Mouse (Mus musculus) heart, embryonic 15.5 days (tissue): ENCODE results near the gene Bbs9. TPM values are rescaled to one million over a fixed set of nuclear protein-coding genes. Genes with fewer than 3 reads are reported as not detected.

Source experiments
- ATAC-seq: fragments of 200-750 bp; cut with Nextera tagmentation; replicated peaks from 2 replicates; pipeline ENCODE4 v1.8.0; 2017; ENCODE audit warnings: low read depth, moderate TSS enrichment; ENCODE audit not compliant: insufficient number of reproducible peaks, insufficient read depth, low FRiP score
- H3K27ac ChIP-seq: fragments of 300-500 bp; sonication (generic); 2 replicates; pipeline ENCODE4 v1.5.1; 2015; ENCODE audit warnings: mild to moderate bottlenecking, inconsistent platforms
- H3K27me3 ChIP-seq: fragments of 300-500 bp; sonication (generic); 2 replicates; pipeline ENCODE4 v1.6.1; 2015; ENCODE audit warnings: inconsistent platforms
- H3K36me3 ChIP-seq: fragments of 300-500 bp; sonication (generic); 2 replicates; pipeline ENCODE4 v1.6.1; 2015; ENCODE audit warnings: mild to moderate bottlenecking, inconsistent platforms
- H3K4me1 ChIP-seq: fragments of 300-500 bp; sonication (generic); replicated peaks from 2 replicates; pipeline ENCODE4 v1.6.1; 2015; ENCODE audit warnings: inconsistent platforms
- H3K4me2 ChIP-seq: fragments of 300-500 bp; sonication (generic); 2 replicates; pipeline ENCODE4 v1.6.1; 2015; ENCODE audit warnings: inconsistent platforms, mild to moderate bottlenecking, moderate library complexity
- H3K4me3 ChIP-seq: fragments of 300-500 bp; sonication (generic); 2 replicates; pipeline ENCODE4 v1.5.1; 2015; ENCODE audit warnings: mild to moderate bottlenecking, inconsistent platforms
- H3K9ac ChIP-seq: fragments of 300-500 bp; sonication (generic); 2 replicates; pipeline ENCODE4 v1.6.1; 2015; ENCODE audit warnings: mild to moderate bottlenecking, inconsistent platforms
- H3K9me3 ChIP-seq: fragments of 300-500 bp; sonication (generic); replicated peaks from 2 replicates; pipeline ENCODE4 v1.6.1; 2016; ENCODE audit warnings: inconsistent platforms
- WGBS: fragments of 180-500 bp; shearing (Covaris S2); methylation state at CpG from one replicate; pipeline ENCODE4 v1.1.7; 2015; ENCODE audit warnings: mixed read lengths; 5-methylcytosine and 5-hydroxymethylcytosine counted together
- polyA plus RNA-seq: library from polyadenylated mRNA; unstranded; fragments of >200 nt; fragmentation: Nextera tagmentation; extraction: Ambion mirVana; gene quantifications from 2 replicates; pipeline ENCODE4 v1.2.1, GENCODE M21; 2015

Bbs9 gene
- 7.6 and 9.2 TPM in 2 replicates for polyA plus RNA-seq

DNA sequence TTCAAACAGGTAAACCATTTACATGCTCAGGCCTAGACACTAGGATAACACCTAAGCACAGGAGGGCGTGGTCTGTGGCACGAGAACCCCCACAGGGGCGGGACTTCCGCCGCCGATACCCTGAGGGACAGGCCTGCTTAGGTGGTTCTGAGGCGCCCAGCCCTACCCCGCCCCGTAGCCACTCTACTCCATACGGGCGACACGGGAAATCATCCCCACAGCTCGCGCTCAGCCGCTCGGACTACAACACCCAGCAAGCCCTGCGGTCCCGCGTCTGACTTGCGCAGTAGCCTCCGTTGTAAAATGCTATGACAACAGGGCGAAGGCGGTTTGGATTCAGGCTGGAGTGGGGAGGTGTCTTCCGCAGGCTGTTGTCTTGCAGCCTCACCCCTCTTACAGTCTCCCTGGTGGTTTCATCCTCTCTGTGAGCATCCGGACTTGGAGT, at the start of gene Bbs9:
TSS of gene Bbs9 (plus strand) at position 292 of the 445 bp plus-strand sequence.
- peaks cover 3% of the 10 kb centered on the region for H3K4me1 ChIP-seq

DNA sequence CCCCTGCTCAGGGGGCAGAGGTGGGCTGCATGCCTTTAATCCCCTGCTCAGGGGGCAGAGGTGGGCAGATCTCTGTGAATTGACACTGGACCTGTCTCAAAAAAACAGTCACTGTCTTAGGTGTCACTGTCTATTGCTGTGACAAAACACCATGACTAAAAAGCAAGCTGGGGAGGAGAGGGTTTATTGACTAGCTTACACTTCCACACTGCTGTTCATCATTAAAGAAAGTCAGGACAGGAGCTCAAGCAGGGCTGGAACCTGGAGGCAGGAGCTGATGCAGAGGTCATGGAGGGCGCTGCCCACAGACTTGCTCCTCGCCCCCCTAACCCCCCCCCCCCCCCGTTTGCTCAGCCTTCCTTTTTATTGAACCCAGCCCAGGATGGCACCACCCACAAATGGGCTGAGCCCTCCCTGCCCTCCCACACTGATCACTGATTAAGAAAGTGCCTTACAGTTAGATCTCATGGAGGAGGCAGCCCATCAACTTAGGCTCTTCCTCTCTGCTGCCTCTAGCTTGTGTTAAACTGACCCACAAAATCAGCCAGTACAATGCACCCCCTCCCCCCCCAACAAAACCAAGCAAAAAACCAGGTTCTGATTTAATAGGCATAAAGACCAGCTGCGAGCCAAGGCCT, 47.4 kb upstream of the Bbs9 start:
- Histone ChIP-seq H3K36me3 (no peaks in the 10 kb centered on the region), H3K27me3 (no peaks in the 10 kb centered on the region), H3K4me3 (no peak overlapping the region), H3K4me2 (no peak overlapping the region), H3K4me1 (peaks cover 23% of the 10 kb centered on the region), H3K27ac (no peak overlapping the region), H3K9ac (no peak overlapping the region), H3K9me3 (no peaks in the 10 kb centered on the region)
- 60% methylated on average over 3 of the region's 4 CpGs for WGBS
- no peak for ATAC-seq

More for the DNA sequence above, at the start of gene Bbs9:
- Histone ChIP-seq H3K4me2 (peak within 1 kb of the TSS; percentile 93), H3K9me3 (no peaks in the 10 kb centered on the region), H3K36me3 (no peaks in the 10 kb centered on the region), H3K27me3 (no peaks in the 10 kb centered on the region), H3K27ac (peak within 1 kb of the TSS; percentile 35), H3K4me3 (peak within 1 kb of the TSS; percentile 63), H3K9ac (peak within 1 kb of the TSS; percentile 52)
- ATAC-seq, result peak; percentile 99
- WGBS, result 0% methylated on average over 25 of the region's 25 CpGs

DNA sequence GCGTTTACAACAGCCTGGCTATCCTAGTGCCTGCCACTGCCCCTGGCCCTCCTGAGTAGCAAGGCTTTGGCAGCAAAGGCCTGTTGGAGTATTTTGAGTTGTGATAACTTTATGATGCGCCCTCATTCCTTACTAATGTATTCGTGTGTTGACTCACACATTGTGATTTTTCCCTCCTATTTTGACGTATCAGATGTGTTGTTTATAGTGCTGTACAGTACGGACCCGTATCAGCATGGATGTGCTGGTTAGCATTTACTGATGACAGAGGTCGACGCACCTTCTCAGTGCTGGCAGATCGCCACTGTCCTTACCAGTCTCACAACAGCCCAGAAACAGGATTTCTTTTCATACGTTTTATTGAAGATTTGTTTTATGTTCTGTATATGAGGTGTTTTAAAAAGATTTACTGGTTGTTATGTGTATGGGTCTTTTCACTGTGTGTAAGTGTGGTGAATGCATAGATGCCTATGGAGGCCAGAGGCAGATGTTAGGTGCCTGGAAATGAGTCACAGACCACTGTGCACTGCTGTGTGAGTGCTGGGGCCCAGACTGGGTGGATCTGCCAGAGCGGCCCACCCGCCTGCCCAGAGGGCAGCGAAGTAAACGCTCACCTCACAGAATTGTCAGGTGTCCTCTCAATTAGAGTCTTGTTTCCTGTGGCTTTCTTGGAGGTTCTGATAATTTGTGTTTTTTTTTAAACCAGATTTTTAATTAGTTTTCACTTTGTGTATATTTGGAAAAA, 46.7 kb upstream of the Bbs9 start:
- no peaks in the 10 kb centered on the region for H3K27me3 ChIP-seq
- ATAC-seq, result no peak
- no peaks in the 10 kb centered on the region for H3K36me3 ChIP-seq
- H3K9me3 ChIP-seq, result no peaks in the 10 kb centered on the region
- no peak overlapping the region for H3K4me2 ChIP-seq
- no peak overlapping the region for H3K4me3 ChIP-seq
- no peak overlapping the region for H3K9ac ChIP-seq
- WGBS, result 73% methylated on average over 14 of the region's 14 CpGs
- H3K27ac ChIP-seq, result no peak overlapping the region
- H3K4me1 ChIP-seq, result peaks cover 18% of the 10 kb centered on the region

DNA sequence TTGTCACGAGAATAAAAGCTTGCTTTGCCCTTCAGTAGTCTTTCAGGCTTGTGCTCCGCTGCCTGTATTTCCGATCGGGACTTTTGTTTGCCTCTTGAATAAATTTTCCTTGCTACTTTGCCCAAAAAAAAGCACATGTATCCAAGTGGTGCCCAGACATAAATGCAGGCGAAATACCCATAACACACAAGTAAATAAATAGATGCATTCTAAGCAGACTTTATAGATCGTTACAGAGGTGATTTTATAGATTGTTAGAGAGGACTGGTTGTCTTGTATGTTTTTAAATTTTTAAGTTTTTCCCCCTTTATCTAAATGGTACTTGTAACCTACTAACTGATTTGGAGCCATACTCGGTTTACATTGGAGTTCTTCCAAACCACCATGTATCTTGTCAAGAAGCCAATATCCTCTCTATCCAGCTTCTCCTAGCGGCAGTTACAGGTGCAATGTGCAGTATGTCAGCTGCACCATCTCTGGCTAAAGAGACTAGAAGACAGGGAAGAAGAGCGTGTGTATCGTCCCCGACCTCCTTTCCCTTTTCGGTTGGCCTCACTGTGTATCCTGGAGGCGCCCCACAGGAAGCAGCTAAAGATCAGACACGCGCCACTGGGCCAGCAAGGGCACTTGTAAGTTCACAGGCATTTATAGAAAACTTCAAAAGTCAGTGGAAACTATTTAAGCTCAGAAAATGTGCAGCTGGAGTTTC, 45.8 kb upstream of the Bbs9 start:
- H3K27ac ChIP-seq, result no peak overlapping the region
- no peak overlapping the region for H3K9ac ChIP-seq
- no peaks in the 10 kb centered on the region for H3K27me3 ChIP-seq
- peaks cover 12% of the 10 kb centered on the region for H3K4me1 ChIP-seq
- 48% methylated on average over 15 of the region's 15 CpGs for WGBS
- H3K4me2 ChIP-seq, result peak overlapping the region; percentile 33
- no peaks in the 10 kb centered on the region for H3K36me3 ChIP-seq
- H3K9me3 ChIP-seq, result no peaks in the 10 kb centered on the region
- H3K4me3 ChIP-seq, result no peak overlapping the region
- no peak for ATAC-seq

DNA sequence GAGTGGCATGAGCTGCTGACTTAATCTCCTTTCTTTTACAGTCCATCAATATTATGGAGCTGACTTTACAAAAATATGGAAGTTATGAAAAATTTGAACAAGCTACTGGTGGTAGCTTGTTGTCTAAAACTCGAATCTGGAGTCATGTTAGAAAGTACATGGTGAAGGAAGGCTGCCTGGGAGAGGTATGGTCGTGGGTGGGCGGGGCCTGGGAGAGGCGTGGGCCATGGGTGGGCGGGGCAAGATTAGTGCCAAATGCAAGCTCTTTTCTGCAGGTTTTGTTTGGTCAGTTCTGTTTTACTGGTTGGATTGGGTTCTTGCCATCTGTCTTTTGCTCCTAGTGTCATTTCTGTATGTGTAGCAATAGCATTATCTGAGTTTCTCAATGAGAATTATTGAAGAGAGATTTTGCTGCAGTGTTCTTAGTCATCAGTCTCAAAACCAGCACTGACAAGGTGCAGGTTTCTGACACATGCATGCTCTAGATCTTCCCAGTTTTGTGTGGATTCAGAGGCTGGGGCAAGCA, 45.1 kb upstream of the Bbs9 start:
- Histone ChIP-seq H3K36me3 (no peaks in the 10 kb centered on the region), H3K4me1 (peaks cover 12% of the 10 kb centered on the region), H3K27ac (no peak overlapping the region), H3K4me3 (no peak overlapping the region), H3K4me2 (peak overlapping the region; percentile 33), H3K27me3 (no peaks in the 10 kb centered on the region), H3K9ac (no peak overlapping the region), H3K9me3 (no peaks in the 10 kb centered on the region)
- ATAC-seq, result no peak
- WGBS, result 34% methylated on average over 5 of the region's 5 CpGs

DNA sequence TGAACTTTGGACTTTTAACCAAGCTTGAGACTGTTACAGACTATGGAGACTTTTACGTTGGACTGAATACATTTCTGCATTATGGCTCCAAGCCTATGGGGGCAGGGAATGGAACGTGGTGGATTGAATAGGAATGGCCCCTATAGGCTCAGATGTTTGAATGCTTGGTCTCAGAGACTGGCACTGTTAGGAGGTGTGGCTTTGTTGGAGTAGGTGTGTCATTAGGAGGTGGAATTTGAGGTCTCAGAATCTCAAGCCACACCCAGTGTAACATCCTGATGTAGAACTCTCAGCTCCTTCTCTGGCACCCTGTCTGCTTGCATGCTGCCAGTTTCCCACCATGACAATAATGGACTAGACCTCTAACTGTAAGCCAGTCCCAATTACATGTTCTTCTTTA, 42.3 kb upstream of the Bbs9 start:
- no peak for ATAC-seq

DNA sequence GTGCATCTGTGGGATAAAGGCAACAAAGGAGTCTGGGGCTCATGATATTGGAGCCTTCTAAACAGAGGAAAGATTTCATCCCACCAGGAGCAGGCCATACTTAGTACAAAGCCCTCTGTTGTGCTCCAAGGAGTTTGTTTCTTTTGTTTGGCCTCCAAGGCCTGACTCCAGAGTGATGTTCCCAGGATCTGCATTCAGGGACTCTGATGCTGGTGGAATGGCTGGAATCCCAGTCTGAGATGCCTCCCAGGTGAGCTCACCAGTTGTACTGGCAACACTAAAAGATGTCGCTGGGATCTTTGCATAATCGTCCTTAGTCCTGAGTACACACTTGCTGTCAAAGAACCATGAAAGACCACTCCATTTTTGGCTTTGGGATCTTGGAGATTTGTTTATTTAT, 41.4 kb upstream of the Bbs9 start:
- H3K4me2 ChIP-seq, result no peak overlapping the region
- no peaks in the 10 kb centered on the region for H3K36me3 ChIP-seq
- H3K9me3 ChIP-seq, result no peaks in the 10 kb centered on the region
- H3K4me3 ChIP-seq, result no peak overlapping the region
- no peak overlapping the region for H3K9ac ChIP-seq
- 65% methylated on average over 2 of the region's 2 CpGs for WGBS
- no peak overlapping the region for H3K27ac ChIP-seq
- no peaks in the 10 kb centered on the region for H3K27me3 ChIP-seq
- ATAC-seq, result no peak
- H3K4me1 ChIP-seq, result peaks cover 12% of the 10 kb centered on the region

More for the DNA sequence above, 42.3 kb upstream of the Bbs9 start:
- H3K4me2 ChIP-seq, result no peak overlapping the region
- H3K4me1 ChIP-seq, result peaks cover 12% of the 10 kb centered on the region
- H3K4me3 ChIP-seq, result no peak overlapping the region
- WGBS, result 77% methylated on average over 2 of the region's 2 CpGs
- no peaks in the 10 kb centered on the region for H3K36me3 ChIP-seq
- H3K9me3 ChIP-seq, result no peaks in the 10 kb centered on the region
- H3K9ac ChIP-seq, result no peak overlapping the region
- H3K27me3 ChIP-seq, result no peaks in the 10 kb centered on the region
- no peak overlapping the region for H3K27ac ChIP-seq

DNA sequence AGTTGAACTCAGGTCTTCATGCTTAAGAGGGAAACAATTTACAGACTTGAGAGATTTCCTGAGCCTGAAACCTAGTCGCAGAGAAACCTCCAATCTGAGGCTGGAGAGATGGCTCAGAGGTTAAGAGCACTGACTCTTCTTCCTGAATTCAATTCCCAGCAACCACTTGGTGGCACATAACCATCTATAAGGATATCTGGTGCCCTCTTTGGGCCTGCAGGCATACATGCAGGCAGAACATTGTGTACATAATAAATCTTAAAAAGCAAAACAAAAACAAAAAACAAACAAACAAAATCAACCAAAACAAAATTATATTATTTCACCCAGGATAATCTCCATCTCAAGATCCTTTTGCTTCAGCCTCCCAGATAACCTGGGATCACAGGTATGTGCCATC, 36.7 kb upstream of the Bbs9 start:
- Histone ChIP-seq H3K4me2 (no peak overlapping the region), H3K9me3 (no peaks in the 10 kb centered on the region), H3K27me3 (no peaks in the 10 kb centered on the region), H3K9ac (no peak overlapping the region), H3K36me3 (no peaks in the 10 kb centered on the region), H3K4me3 (no peak overlapping the region), H3K4me1 (no peaks in the 10 kb centered on the region), H3K27ac (no peak overlapping the region)
- no peak for ATAC-seq
- 61% methylated on average over 1 of the region's 1 CpGs for whole genome bisulfite sequencing

DNA sequence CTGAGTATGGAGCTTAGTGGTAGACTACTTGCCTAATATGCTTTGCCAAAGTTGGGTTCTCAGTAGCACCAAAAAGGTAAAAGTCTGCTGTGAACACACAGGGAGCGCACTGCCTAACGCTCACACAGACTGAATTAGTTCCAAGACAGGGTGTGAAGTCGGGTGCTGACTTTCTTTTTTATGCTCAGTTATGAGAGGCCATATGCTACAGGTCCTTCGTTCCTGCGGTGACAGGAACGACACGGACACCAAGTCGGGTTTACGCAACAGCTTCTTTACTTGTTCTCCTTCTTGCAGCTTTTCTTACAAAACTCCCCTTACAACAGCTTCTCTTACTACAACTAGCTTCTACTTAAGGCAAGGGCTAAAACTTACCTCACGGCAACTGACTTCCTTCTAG, 32.4 kb upstream of the Bbs9 start:
- WGBS, result 84% methylated on average over 10 of the region's 10 CpGs
- Histone ChIP-seq H3K4me2 (no peak overlapping the region), H3K9ac (no peak overlapping the region), H3K4me3 (no peak overlapping the region), H3K4me1 (no peaks in the 10 kb centered on the region), H3K36me3 (peaks cover 16% of the 10 kb centered on the region), H3K9me3 (no peaks in the 10 kb centered on the region), H3K27me3 (no peaks in the 10 kb centered on the region), H3K27ac (no peak overlapping the region)
- no peak for ATAC-seq

DNA sequence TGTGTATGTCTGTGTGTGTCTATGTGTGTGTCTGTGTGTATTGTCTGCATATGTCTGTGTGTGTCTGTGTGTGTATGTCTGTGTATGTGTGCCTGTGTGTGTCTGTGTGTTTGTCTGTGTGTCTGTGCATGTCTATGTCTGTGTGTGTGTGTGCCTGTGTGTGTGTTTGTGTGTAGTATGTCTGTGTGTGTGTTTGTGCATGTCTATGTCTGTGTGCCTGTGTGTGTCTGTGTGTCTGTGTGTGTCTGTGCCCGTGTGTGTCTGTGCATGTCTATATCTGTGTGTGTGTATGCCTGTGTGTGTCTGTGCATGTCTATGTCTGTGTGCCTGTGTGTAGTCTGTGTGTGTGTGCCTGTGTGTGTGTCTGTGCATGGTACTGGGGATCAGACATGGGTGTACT, 30.4 kb upstream of the Bbs9 start:
- no peaks in the 10 kb centered on the region for H3K27me3 ChIP-seq
- no peak for ATAC-seq
- peaks cover 35% of the 10 kb centered on the region for H3K36me3 ChIP-seq
- no peaks in the 10 kb centered on the region for H3K4me1 ChIP-seq
- 74% methylated on average over 1 of the region's 1 CpGs for WGBS
- no peak overlapping the region for H3K27ac ChIP-seq
- no peak overlapping the region for H3K4me3 ChIP-seq
- H3K4me2 ChIP-seq, result no peak overlapping the region
- H3K9ac ChIP-seq, result no peak overlapping the region
- H3K9me3 ChIP-seq, result no peaks in the 10 kb centered on the region

DNA sequence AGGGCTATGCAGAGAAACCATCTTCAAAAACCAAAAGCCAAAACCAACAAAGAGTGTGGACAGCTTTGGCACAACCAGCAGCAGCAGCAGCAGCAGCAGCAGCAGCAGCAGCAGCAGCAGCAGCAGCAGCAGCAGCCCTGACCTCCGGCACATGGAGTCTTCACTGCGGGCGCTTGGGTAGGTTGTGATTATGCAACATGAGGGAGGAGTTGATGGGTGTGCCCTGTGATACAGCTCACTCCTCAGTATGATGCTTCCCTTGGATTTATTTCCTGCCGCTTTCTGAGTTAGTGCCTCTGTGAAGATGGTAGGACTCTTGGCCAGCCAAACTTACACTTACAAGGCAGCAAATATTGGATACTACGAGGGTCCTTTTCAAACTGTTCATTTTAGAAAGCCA, 28.3 kb upstream of the Bbs9 start:
- WGBS, result 88% methylated on average over 5 of the region's 5 CpGs
- peaks cover 47% of the 10 kb centered on the region for H3K36me3 ChIP-seq
- H3K9ac ChIP-seq, result no peak overlapping the region

More for the DNA sequence above, 28.3 kb upstream of the Bbs9 start:
- H3K27me3 ChIP-seq, result no peaks in the 10 kb centered on the region
- H3K27ac ChIP-seq, result no peak overlapping the region
- no peaks in the 10 kb centered on the region for H3K4me1 ChIP-seq
- no peak overlapping the region for H3K4me3 ChIP-seq
- no peak for ATAC-seq
- no peaks in the 10 kb centered on the region for H3K9me3 ChIP-seq
- no peak overlapping the region for H3K4me2 ChIP-seq
